Mouse (Mus musculus): ENCODE results near the gene Praf2.
"Not testable (repeated sequence)": the region's sequence is repeated elsewhere in the genome, so short reads cannot be mapped to it uniquely, and the experiment has no call there.

DNA sequence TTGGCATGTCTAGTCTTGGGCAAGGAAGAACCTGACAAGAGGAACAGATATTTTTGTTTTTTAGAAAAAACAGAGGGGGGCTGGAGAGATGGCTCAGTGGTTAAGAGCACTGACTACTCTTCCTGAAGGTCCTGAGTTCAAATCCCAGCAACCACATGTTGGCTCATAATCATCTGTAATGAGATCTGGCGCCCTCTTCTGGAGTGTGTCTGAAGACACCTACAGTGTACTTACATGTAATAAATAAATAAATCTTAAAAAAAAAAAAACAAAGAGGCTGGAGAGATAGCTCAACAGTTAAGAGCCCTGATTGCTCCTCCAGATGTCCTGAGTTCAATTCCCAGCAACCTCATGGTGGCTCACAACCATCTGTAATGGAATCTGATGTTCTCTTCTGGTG, 12.2 kb upstream of the Praf2 start:
- TF ChIP-seq CTCF (conservative IDR thresholded peaks at IDR 0.05 in 1 of 2, IDR thresholded peaks at IDR 0.05 in 1 of 2; ENCODE audit: low read depth in 2 of 2, low read length in 2 of 2); RAD21 (IDR thresholded peaks at IDR 0.05; ENCODE audit: low read depth, low read length); POLR2A (IDR thresholded peaks at IDR 0.05; ENCODE audit: low read depth, low read length); POLR2AphosphoS2 (IDR thresholded peaks at IDR 0.05; ENCODE audit: low read depth, low read length); USF1 (IDR thresholded peaks at IDR 0.05; ENCODE audit: low read depth, low read length): not testable (repeated sequence)

Measured in CH12.LX (cell line).